Mouse (Mus musculus) bone marrow macrophage, adult 2 months (primary cell): ENCODE results near the gene Cep170b. TPM values are rescaled to one million over a fixed set of nuclear protein-coding genes. Genes with fewer than 3 reads are reported as not detected.
A peak's percentile ranks its signal among the peaks of the same experiment; 100 is the strongest.

Source experiments
- H3K27ac ChIP-seq: 2 replicates; pipeline ENCODE4 v1.5.1; 2012; ENCODE audit warnings: low read depth, low read length; ENCODE audit not compliant: insufficient read depth
- H3K4me1 ChIP-seq: 2 replicates; pipeline ENCODE4 v1.6.1; 2012; ENCODE audit warnings: low read length; ENCODE audit not compliant: control insufficient read depth, insufficient read depth
- H3K4me3 ChIP-seq: 2 replicates; pipeline ENCODE4 v1.5.1; 2012; ENCODE audit warnings: mild to moderate bottlenecking, low read length, moderate library complexity; ENCODE audit not compliant: insufficient read depth
- CTCF ChIP-seq: IDR thresholded peaks from 2 replicates; pipeline ENCODE4 v1.5.1; 2012; ENCODE audit warnings: low read depth, mild to moderate bottlenecking, low read length, moderate library complexity
- POLR2A ChIP-seq: IDR thresholded peaks from 2 replicates; pipeline ENCODE4 v1.6.1; 2012; ENCODE audit warnings: mild to moderate bottlenecking, low read depth, low read length, borderline replicate concordance
- polyA plus RNA-seq: library from polyadenylated mRNA; stranded (reverse); fragments of >200 nt; gene quantifications from 2 replicates; pipeline ENCODE4 v1.2.4, GENCODE M21; 2012; ENCODE audit not compliant: missing spikeins, insufficient read depth, insufficient read length

Gene Cep170b
- polyA plus RNA-seq, 1 experiment = 8.5 TPM

- TF ChIP-seq CTCF = no peak
- no peak for TF ChIP-seq POLR2A
- peak overlapping the region; percentile 68 for H3K4me3 ChIP-seq
- no peak overlapping the region for H3K27ac ChIP-seq
- peaks cover 3% of the 10 kb centered on the region; the same call in 1 of the 2 replicates for H3K4me1 ChIP-seq
Measured at GRCm38 (mm10) chr12:112722240-112723027, 2.2 kb downstream of the Cep170b start.

- Histone ChIP-seq H3K4me1 (peaks cover 3% of the 10 kb centered on the region; the same call in 1 of the 2 replicates), H3K27ac (no peak overlapping the region), H3K4me3 (peak overlapping the region; percentile 68)
- no peak for TF ChIP-seq CTCF
- TF ChIP-seq POLR2A = no peak
Measured at GRCm38 (mm10) chr12:112723028-112723330, 2.7 kb downstream of the Cep170b start.

DNA sequence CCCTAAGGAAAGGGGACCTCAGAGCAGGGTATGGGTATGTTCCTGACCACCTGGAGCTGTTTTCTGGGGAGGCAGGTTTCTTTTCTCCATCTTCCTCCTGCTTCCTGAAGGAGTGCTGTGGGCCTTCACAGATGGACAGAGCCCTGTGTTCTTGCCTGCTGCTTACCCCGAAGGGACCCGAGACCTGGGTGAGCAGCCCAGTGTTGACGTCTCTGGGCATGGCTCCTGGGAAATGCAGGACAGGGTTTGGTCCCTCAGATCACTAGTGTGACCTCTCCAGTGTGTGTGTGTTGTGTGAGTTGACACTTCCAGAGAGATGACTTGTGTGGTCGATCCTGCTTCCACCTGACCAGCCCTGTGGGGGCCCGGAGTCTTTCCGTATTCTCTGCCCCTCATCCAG lies 3.2 kb downstream of the Cep170b start:
- peaks cover 3% of the 10 kb centered on the region; the same call in 1 of the 2 replicates for H3K4me1 ChIP-seq
- TF ChIP-seq CTCF = no peak
- no peak for TF ChIP-seq POLR2A
- no peak overlapping the region for H3K4me3 ChIP-seq
- no peak overlapping the region for H3K27ac ChIP-seq

DNA sequence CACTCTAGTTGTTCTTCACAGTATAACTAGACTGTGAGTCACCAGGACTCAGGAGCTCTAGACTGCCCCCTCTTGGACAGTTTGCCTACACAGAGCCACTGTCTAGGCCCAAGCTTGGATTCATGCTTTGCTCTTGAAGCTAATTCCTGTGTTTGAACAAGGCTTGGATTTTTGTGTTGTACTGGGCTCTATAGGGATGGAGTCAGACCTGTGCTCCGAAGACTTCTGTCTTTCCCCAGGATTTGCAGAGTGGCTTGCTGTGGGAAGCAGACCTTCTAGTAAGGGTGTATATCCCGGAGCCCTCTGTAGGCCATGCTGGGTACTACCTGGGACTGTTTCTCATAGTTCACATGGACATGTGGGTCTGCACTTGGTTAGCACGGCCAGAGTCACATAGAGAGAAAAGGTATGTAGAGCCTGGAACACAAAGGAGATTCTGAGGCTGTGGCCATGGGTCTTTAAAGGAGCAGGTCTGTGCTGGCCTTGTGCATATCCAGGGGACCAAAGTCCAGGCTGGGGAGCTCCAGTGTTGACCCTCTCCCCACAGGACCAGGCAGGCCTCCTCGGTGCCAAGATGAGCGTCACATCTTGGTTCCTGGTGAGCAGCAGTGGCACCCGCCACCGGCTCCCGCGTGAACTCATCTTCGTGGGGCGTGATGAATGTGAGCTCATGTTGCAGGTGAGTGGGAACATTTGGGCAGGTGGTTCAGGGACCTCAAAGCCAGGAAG lies 4.0 kb downstream of the Cep170b start:
- TF ChIP-seq CTCF (peak; percentile 98), POLR2A (no peak)
- H3K27ac ChIP-seq = no peak overlapping the region
- H3K4me3 ChIP-seq = no peak overlapping the region
- H3K4me1 ChIP-seq = peaks cover 3% of the 10 kb centered on the region; the same call in 1 of the 2 replicates

- TF ChIP-seq CTCF (no peak), POLR2A (no peak)
- H3K4me3 ChIP-seq = no peak overlapping the region
- peaks cover 2% of the 10 kb centered on the region; the same call in 1 of the 2 replicates for H3K4me1 ChIP-seq
- no peak overlapping the region for H3K27ac ChIP-seq
Measured at GRCm38 (mm10) chr12:112727801-112728200, 7.5 kb downstream of the Cep170b start.

- Histone ChIP-seq H3K27ac (no peak overlapping the region), H3K4me1 (no peaks in the 10 kb centered on the region), H3K4me3 (no peak overlapping the region)
- TF ChIP-seq CTCF = no peak
- no peak for TF ChIP-seq POLR2A
Measured at GRCm38 (mm10) chr12:112730808-112731207, 10.6 kb downstream of the Cep170b start.

GRCm38 (mm10) chr12:112732591-112732990 lies 12.3 kb downstream of the Cep170b start:
- Histone ChIP-seq H3K27ac (no peak overlapping the region), H3K4me3 (no peak overlapping the region), H3K4me1 (no peaks in the 10 kb centered on the region)
- no peak for TF ChIP-seq CTCF
- no peak for TF ChIP-seq POLR2A

DNA sequence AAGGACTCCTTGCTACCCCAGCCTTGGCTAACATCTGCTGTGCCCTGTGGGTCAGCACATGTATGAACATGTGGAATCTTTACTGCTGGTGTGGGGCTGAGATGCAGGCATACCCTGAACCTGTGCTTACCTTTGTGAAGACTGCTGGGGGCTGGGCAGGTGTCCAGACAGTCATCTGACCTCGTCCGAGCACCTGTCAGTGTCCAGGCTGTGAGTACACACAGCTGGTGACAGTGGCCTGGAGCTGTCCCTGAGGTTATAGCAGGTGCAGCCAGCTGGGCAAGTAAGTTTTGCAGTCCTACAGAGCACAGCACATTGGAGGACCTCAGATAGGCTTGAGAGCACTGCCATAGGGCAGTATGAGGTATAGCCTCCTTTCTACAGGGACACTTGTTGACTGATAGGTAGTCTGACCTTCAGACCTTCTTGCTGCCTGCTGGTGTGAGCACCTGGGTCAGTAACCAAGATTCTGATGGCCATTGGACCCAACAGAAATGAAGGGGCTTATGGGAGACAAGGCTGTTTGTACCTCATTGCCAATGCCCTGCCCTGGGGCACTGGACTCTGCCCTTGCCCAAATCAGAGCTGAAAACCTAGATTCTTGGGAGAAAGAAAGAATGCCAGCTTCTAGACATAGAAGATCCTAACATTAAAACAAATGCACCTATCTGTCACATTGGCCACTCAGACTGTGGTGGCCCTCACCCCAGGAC lies 14.0 kb downstream of the Cep170b start:
- Histone ChIP-seq H3K4me3 (no peak overlapping the region), H3K27ac (no peak overlapping the region), H3K4me1 (no peaks in the 10 kb centered on the region)
- no peak for TF ChIP-seq CTCF
- TF ChIP-seq POLR2A = no peak

DNA sequence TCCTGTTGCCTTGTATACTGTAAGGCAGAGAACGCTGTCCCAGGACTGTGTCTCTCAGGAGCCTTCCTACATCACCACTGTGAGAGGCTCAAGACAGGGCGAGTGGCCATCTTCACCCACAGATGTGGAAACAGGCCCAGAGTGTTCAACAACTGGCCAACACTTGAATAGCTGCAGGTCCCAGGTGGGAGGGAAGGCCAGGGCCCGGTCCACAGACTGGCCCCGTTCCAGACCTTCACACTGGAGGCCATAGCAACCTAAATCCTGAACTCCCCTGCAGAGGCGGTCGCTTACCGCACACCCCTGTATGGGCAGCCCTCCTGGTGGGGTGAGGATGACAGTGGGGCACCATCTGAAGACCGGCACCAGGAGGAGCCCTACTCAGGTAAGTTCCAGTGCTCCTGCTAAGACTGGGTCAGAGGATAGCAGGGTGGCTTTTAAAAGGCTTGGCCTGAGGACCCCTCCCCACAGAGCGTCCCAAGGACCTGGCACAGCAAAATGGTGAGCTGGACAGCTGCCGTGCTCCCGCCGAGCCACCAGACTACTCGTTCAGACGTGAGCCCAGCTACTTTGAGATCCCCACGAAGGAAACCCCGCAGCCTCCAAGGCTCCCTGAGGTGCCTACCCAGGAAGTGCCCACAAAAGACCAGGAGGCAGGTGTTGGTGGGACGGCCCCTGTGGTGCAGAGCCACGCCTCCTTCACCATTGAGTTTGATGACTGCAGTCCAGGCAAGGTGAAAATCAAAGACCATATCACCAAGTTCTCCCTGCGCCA lies 14.8 kb downstream of the Cep170b start:
- TF ChIP-seq POLR2A (no peak), CTCF (no peak)
- Histone ChIP-seq H3K4me1 (no peaks in the 10 kb centered on the region), H3K27ac (no peak overlapping the region), H3K4me3 (no peak overlapping the region)
